Mouse (Mus musculus) hematopoietic stem cell, adult 5-6 weeks (primary cell): ENCODE data around the gene Katnbl1. TPM values are rescaled to one million over a fixed set of nuclear protein-coding genes. Genes with fewer than 3 reads are reported as not detected.
A peak's percentile ranks its signal among the peaks of the same experiment; 100 is the strongest.
"Not testable (repeated sequence)": the region's sequence is repeated elsewhere in the genome, so short reads cannot be mapped to it uniquely, and the experiment has no call there.

Source experiments
- ATAC-seq, 2 experiments: fragments of 125-278 bp in 1 of 2; replicated peaks in 1 of 2; 2 replicates each; pipeline ENCODE4 v1.8.0; 2016 to 2017; ENCODE audit warnings: inconsistent platforms in 2 of 2, mild to moderate bottlenecking in 2 of 2, moderate number of reproducible peaks in 2 of 2, low read depth in 1 of 2, moderate TSS enrichment in 1 of 2; ENCODE audit not compliant: low FRiP score in 2 of 2, poor library complexity in 2 of 2, severe bottlenecking in 2 of 2, insufficient read depth in 1 of 2, low TSS enrichment in 1 of 2
- total RNA-seq: library from RNA; stranded (forward); fragments of 172-1452, 232-1000 nt; gene quantifications from 2 replicates; pipeline ENCODE4 v1.2.3, GENCODE M21; 2017

Gene Katnbl1
- total RNA-seq, 1 experiment from 2014 or later: 21.7 TPM

- no peak for ATAC-seq
Observed at GRCm38 (mm10) chr2:112381219-112381618, 2.2 kb downstream of the Katnbl1 start.

GRCm38 (mm10) chr2:112390843-112391242, 11.8 kb downstream of the Katnbl1 start:
- ATAC-seq: no peak

GRCm38 (mm10) chr2:112391346-112392000, 12.5 kb downstream of the Katnbl1 start:
- ATAC-seq: no peak

- ATAC-seq: peak in 1 of 2 experiments; percentile 33; a peak in 1 of 4 replicates
Observed at GRCm38 (mm10) chr2:112392689-112393088, 13.7 kb downstream of the Katnbl1 start.

- no peak for ATAC-seq
Observed at GRCm38 (mm10) chr2:112393958-112394357, 14.9 kb downstream of the Katnbl1 start.

GRCm38 (mm10) chr2:112396649-112397048, 17.6 kb downstream of the Katnbl1 start:
- peak in 1 of 2 experiments; percentile 29; a peak in 1 of 4 replicates for ATAC-seq

GRCm38 (mm10) chr2:112407030-112407429, 28.0 kb downstream of the Katnbl1 start:
- ATAC-seq: no peak

- ATAC-seq: no peak
Observed at GRCm38 (mm10) chr2:112425308-112425707, 46.3 kb downstream of the Katnbl1 start.

- ATAC-seq: not testable (repeated sequence)
Observed at GRCm38 (mm10) chr2:112428534-112428933, 49.5 kb downstream of the Katnbl1 start.

- no peak for ATAC-seq
Observed at GRCm38 (mm10) chr2:112429665-112430064, 50.7 kb downstream of the Katnbl1 start.

- no peak for ATAC-seq
Observed at GRCm38 (mm10) chr2:112430403-112430802, 51.4 kb downstream of the Katnbl1 start.

GRCm38 (mm10) chr2:112432523-112432922, 53.5 kb downstream of the Katnbl1 start:
- ATAC-seq: no peak

GRCm38 (mm10) chr2:112433359-112433758, 54.3 kb downstream of the Katnbl1 start:
- ATAC-seq: no peak

GRCm38 (mm10) chr2:112436292-112436691, 57.3 kb downstream of the Katnbl1 start:
- no peak for ATAC-seq

GRCm38 (mm10) chr2:112437589-112437988, 58.6 kb downstream of the Katnbl1 start:
- ATAC-seq: no peak

GRCm38 (mm10) chr2:112443491-112443890, 64.5 kb downstream of the Katnbl1 start:
- no peak for ATAC-seq

- no peak for ATAC-seq
Observed at GRCm38 (mm10) chr2:112445511-112445910, 66.5 kb downstream of the Katnbl1 start.

GRCm38 (mm10) chr2:112448046-112448445, 69.0 kb downstream of the Katnbl1 start:
- ATAC-seq: peak in 1 of 2 experiments; percentile 30; a peak in 1 of 4 replicates

- no peak for ATAC-seq
Observed at GRCm38 (mm10) chr2:112448510-112449059, 69.6 kb downstream of the Katnbl1 start.
